Mouse (Mus musculus) natural killer cell, adult 2 months (primary cell): ENCODE results near the gene Cyp2a5.
"Not testable (repeated sequence)": the region's sequence is repeated elsewhere in the genome, so short reads cannot be mapped to it uniquely, and the experiment has no call there.

ENCODE experiments used
- DNase-seq, 2 experiments: peaks; one replicate each; pipeline ENCODE4 v3.0.0; 2022; ENCODE audit warnings: low spot score in 2 of 2

The Cyp2a5 gene

GRCm38 (mm10) chr7:26835059-26835458 lies at the start of gene Cyp2a5:
Gene Cyp2a5, plus strand, starts transcription at chr7:26835305.
- DNase-seq: not testable (repeated sequence)

GRCm38 (mm10) chr7:26786013-26786412 lies 49.1 kb upstream of the Cyp2a5 start:
- not testable (repeated sequence) for DNase-seq

GRCm38 (mm10) chr7:26789984-26790383 lies 45.1 kb upstream of the Cyp2a5 start:
- DNase-seq: no peak

GRCm38 (mm10) chr7:26800104-26800503 lies 35.0 kb upstream of the Cyp2a5 start:
- DNase-seq: no peak

- no peak for DNase-seq
Measured at GRCm38 (mm10) chr7:26800996-26801395, 34.1 kb upstream of the Cyp2a5 start.

- no peak for DNase-seq
Measured at GRCm38 (mm10) chr7:26808592-26808991, 26.5 kb upstream of the Cyp2a5 start, which contains the start of gene Cyp2g1. Gene Cyp2g1, plus strand, starts transcription at chr7:26808892.

- DNase-seq: not testable (repeated sequence)
Measured at GRCm38 (mm10) chr7:26831556-26832292, 3.4 kb upstream of the Cyp2a5 start.

- DNase-seq: not testable (repeated sequence)
Measured at GRCm38 (mm10) chr7:26832668-26833067, 2.4 kb upstream of the Cyp2a5 start.

- not testable (repeated sequence) for DNase-seq
Measured at GRCm38 (mm10) chr7:26843400-26843799, 8.3 kb downstream of the Cyp2a5 start.

GRCm38 (mm10) chr7:26850063-26850462 lies 15.0 kb downstream of the Cyp2a5 start:
- not testable (repeated sequence) for DNase-seq

- DNase-seq: not testable (repeated sequence)
Measured at GRCm38 (mm10) chr7:26878581-26878980, 43.5 kb downstream of the Cyp2a5 start.

- DNase-seq: not testable (repeated sequence)
Measured at GRCm38 (mm10) chr7:26880600-26880999, 45.5 kb downstream of the Cyp2a5 start.
